Comparison of ENCODE assay signal across 35 mouse cellular contexts in genomic region chr4:132373820-132374219, GRCm38 (mm10).
"Had no signal": no experiment of that assay in that cellular context is flagged by ENCODE, and none has a peak within 500 bp of the region (broad histone marks: within the 10 kb centered on the region; RNA-seq: fewer than 3 reads in every experiment).

No protein-coding gene starts in this region.

- ATAC-seq: hindbrain, embryonic 16.5 days; hindbrain, postnatal 0 days; inflammation-experienced regulatory T-cells, adult 6 months; intestine, embryonic 15.5 days; intestine, embryonic 16.5 days; intestine, postnatal 0 days had no signal

- H3K27me3 ChIP-seq: heart, embryonic 12.5 days; heart, embryonic 13.5 days; heart, embryonic 15.5 days; hindbrain, embryonic 12.5 days; hindbrain, embryonic 13.5 days; hindbrain, embryonic 15.5 days; intestine, embryonic 15.5 days; kidney, embryonic 15.5 days had no signal

- H3K27ac ChIP-seq: heart, embryonic 10.5 days; heart, embryonic 13.5 days; heart, embryonic 15.5 days; hindbrain, embryonic 10.5 days; hindbrain, embryonic 12.5 days; hindbrain, embryonic 13.5 days; hindbrain, embryonic 14.5 days; hindbrain, embryonic 15.5 days; hindbrain, postnatal 0 days; intestine, embryonic 15.5 days; kidney, embryonic 15.5 days; kidney, postnatal 0 days; layer of hippocampus, adult 2 months had no signal

- H3K4me2 ChIP-seq: heart, embryonic 11.5 days; heart, embryonic 12.5 days; heart, embryonic 13.5 days; heart, embryonic 15.5 days; hindbrain, embryonic 12.5 days; hindbrain, embryonic 13.5 days; hindbrain, embryonic 14.5 days; hindbrain, embryonic 15.5 days; intestine, embryonic 15.5 days; kidney, embryonic 15.5 days had no signal

- H3K9ac ChIP-seq: heart, embryonic 12.5 days; heart, embryonic 13.5 days; heart, embryonic 15.5 days; hindbrain, embryonic 12.5 days; hindbrain, embryonic 13.5 days; hindbrain, embryonic 14.5 days; hindbrain, embryonic 15.5 days; intestine, embryonic 15.5 days; kidney, embryonic 15.5 days had no signal

- H3K4me1 ChIP-seq: heart, embryonic 10.5 days; heart, embryonic 12.5 days; heart, embryonic 13.5 days; heart, embryonic 15.5 days; hindbrain, embryonic 10.5 days; hindbrain, embryonic 12.5 days; hindbrain, embryonic 13.5 days; hindbrain, embryonic 15.5 days; intestine, embryonic 15.5 days; kidney, embryonic 15.5 days had no signal

- H3K9me3 ChIP-seq: heart, embryonic 10.5 days; heart, embryonic 12.5 days; heart, embryonic 13.5 days; heart, embryonic 15.5 days; hindbrain, embryonic 10.5 days; hindbrain, embryonic 12.5 days; hindbrain, embryonic 13.5 days; hindbrain, embryonic 15.5 days; intestine, embryonic 15.5 days; kidney, embryonic 15.5 days had no signal

- DNase-seq: heart, postnatal 10 days; heart, postnatal 14 days; heart, postnatal 36 days; heart, postnatal 4 days; kidney, adult 11 months; kidney, adult 18-20 months; kidney, adult 2 months; kidney, adult 8-10 months; kidney, adult 9 months; kidney, postnatal 10 days; kidney, postnatal 14 days; kidney, postnatal 25 days; kidney, postnatal 36 days; kidney, postnatal 4 days; layer of hippocampus, adult 9-11 months; layer of hippocampus, postnatal 36 days had no signal

- H3K4me3 ChIP-seq: heart, embryonic 10.5 days; heart, embryonic 12.5 days; heart, embryonic 13.5 days; heart, embryonic 15.5 days; hindbrain, embryonic 10.5 days; hindbrain, embryonic 12.5 days; hindbrain, embryonic 13.5 days; hindbrain, embryonic 15.5 days; intestine, embryonic 15.5 days; kidney, embryonic 15.5 days; layer of hippocampus, adult 2 months had no signal
